Mouse (Mus musculus) macrophage (primary cell): ENCODE results near the gene Gatad2a. TPM values are rescaled to one million over a fixed set of nuclear protein-coding genes. Genes with fewer than 3 reads are reported as not detected.
"Not testable (repeated sequence)": the region's sequence is repeated elsewhere in the genome, so short reads cannot be mapped to it uniquely, and the experiment has no call there.

Experiments
- H3K27ac ChIP-seq: fragments of 350-480 bp; formaldehyde crosslinking; 2 replicates; pipeline ENCODE4 v1.9.0; 2021
- H3K36me3 ChIP-seq: fragments of 350-480 bp; formaldehyde crosslinking; 2 replicates; pipeline ENCODE4 v1.9.0; 2021; ENCODE audit errors: inconsistent target
- H3K4me3 ChIP-seq: fragments of 350-480 bp; formaldehyde crosslinking; 2 replicates; pipeline ENCODE4 v1.9.0; 2021; ENCODE audit errors: inconsistent target
- H3K79me2 ChIP-seq: fragments of 350-480 bp; formaldehyde crosslinking; 2 replicates; pipeline ENCODE4 v1.9.0; 2021; ENCODE audit errors: inconsistent target
- WGBS: methylation state at CpG from one replicate; pipeline ENCODE4 v1.1.7; 2026; ENCODE audit warnings: inconsistent platforms; ENCODE audit not compliant: missing documents; 5-methylcytosine and 5-hydroxymethylcytosine counted together
- polyA plus RNA-seq: library from polyadenylated mRNA; stranded (reverse); fragments of 250-400 nt; gene quantifications from 3 replicates; pipeline ENCODE4 v1.2.4, GENCODE M21; 2018; ENCODE audit warnings: inconsistent platforms

The Gatad2a gene
- polyA plus RNA-seq, 1 experiment from 2014 or later: 65.2 TPM

DNA sequence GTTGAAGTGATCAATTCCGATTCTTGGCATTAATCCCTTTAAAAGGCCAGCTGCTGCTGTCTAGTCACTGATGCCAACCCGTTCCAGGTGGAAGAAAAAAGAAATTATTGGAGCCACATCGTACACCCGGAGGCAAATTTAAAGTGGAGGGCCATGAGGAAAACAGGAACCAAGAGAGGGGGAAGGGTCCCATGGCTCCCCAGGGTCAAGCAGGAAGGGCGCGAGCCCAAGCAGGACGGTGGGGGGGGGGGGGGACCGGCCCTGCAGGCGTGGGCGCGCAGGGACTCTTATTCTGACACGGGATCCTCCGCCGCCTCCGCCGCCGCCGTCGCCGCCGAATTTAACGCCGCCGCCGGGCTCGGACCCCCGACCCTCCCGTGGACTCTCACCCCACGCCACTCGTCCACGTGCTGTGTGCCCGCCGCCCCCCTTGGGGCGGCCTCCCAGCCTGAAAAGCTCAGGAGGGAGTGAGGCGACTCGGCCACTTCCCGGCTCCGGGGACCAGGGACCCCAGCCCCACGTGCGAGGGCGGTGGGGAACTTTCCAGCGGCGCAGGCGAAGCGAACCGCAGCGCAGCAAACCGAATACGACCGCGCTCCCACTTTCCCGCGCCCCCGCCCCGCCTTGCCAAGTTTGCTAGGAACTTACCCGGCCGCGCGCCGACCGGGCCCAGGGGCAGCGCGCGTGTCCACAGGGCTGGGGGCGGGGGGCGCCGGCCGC, 22.6 kb downstream of the Gatad2a start:
- WGBS: 1% methylated on average over 31 of the region's 68 CpGs
- peak overlapping the region; percentile 28; the same call in 1 of the 2 replicates for H3K4me3 ChIP-seq
- H3K79me2 ChIP-seq: peaks cover 91% of the 10 kb centered on the region
- no peaks in the 10 kb centered on the region for H3K36me3 ChIP-seq
- H3K27ac ChIP-seq: no peak overlapping the region

DNA sequence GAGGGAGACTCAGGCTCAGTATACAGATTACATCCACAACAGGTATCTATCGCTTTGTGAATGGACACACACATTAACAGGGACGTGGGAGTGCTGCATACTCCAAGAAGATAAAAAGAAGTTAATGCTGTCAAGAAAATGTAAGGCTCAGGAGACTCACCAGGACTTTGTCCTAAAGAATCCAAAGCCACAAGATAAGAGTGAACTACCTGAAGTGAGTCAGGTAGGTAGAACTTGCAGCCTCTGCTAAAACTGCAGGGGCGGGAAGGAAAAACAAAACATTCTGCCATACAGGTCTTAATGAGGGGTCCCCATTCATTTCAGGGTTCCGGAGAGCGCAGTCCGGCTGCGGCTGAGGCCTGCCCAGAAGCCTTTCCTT, 23.1 kb downstream of the Gatad2a start:
- WGBS: 57% methylated on average over 7 of the region's 7 CpGs
- H3K79me2 ChIP-seq: peaks cover 93% of the 10 kb centered on the region
- H3K4me3 ChIP-seq: peak overlapping the region; percentile 28; the same call in 1 of the 2 replicates
- no peaks in the 10 kb centered on the region for H3K36me3 ChIP-seq
- H3K27ac ChIP-seq: no peak overlapping the region

DNA sequence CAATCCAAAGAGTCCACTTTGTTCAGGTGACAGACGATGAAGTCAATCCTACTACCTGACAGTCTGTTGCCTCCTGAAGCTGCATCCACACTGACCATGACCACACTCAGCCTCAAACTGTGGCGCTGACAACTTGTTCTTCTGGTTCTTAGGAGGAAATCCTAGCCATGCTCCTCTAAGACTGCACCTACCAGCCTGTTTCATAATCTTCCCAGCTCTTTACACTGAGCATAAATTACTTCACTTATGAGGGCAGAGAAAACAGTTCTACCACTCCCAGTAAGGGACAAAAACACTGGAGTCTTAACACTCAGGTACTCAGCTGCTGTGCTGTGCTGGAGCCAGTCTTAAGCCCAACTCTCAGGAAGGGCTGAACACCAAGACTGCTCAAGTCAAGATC, 25.3 kb downstream of the Gatad2a start:
- 92% methylated on average over 2 of the region's 2 CpGs for WGBS
- 0 out of 2 replicates have a peak, but pooled peaks cover under 1% of the 10 kb centered on the region for H3K36me3 ChIP-seq
- H3K79me2 ChIP-seq: peaks cover 93% of the 10 kb centered on the region
- no peak overlapping the region for H3K27ac ChIP-seq
- H3K4me3 ChIP-seq: no peak overlapping the region

DNA sequence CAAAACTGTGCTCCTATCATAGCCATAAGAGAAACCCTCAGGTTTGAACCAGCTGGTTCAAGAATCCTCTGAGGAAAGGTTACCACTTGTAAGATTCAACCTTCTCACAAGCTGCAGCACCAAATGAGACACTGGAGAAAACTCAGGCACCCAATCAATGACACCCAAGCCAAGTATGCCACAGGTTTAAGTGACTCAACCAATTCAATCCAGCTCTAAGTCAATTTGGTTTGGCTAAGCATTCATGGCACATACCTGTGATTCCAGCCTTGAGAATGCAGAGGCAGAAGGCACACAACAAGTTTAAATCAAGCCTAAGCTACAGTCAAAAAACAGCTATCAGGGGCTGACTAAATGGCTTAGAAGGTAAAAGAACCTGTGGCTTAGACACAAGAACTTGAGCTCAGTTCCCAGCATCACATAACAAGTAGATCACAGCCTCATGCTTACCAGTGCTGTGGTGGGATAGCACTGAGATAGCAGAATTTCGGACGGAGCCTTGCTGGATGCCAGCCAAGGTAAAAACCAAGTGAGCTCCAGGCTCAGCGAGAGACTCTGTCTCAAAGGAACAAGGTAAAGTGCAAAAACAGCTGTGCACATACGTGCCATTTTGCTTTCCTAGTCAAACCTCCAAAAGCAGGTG, 28.8 kb downstream of the Gatad2a start:
- 0 out of 2 replicates have a peak, but pooled peaks cover 3% of the 10 kb centered on the region for H3K36me3 ChIP-seq
- peaks cover 100% of the 10 kb centered on the region for H3K79me2 ChIP-seq
- WGBS: 90% methylated on average over 4 of the region's 4 CpGs
- no peak overlapping the region for H3K27ac ChIP-seq
- no peak overlapping the region for H3K4me3 ChIP-seq

DNA sequence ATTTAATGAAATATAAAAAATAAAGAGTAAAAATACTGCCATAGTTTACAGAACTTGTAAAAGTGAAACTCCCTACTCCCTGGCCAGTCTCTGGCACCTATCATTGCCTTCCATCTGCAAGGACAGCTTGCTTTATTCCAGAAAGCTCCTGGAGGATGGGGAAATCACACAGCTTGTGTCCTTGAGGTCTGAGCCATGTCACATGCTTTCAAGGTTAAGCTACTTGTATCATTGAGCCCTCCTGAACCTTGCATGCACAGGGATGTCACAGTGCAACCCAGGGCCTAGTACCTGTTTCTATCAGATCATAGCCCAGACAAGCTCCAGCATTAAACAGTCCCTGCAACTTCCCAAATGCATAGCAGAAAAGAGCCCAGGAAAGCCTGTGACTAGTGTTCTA, 36.9 kb downstream of the Gatad2a start:
- Histone ChIP-seq H3K4me3 (no peak overlapping the region), H3K36me3 (no peaks in the 10 kb centered on the region)

DNA sequence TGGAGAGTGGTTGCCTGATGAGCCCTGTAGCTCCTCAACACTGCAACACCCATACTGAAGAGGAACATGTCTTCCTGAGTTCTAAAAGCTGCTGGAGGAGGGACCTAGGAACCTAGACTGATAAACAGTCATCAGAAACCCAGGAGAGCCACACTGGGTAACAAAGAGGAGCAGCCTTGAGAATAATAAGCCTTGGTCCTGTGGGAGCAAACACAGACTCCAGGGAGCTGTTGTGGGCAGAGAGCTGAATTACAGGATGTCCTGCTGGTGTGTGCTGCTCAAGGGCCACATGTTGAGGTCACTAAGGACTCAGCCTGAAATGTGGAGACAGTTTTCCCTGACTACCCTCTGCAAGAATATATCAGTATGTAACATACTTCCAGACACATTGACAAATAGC, 38.3 kb downstream of the Gatad2a start:
- Histone ChIP-seq H3K79me2 (peaks cover 99% of the 10 kb centered on the region), H3K27ac (no peak overlapping the region), H3K4me3 (no peak overlapping the region), H3K36me3 (no peaks in the 10 kb centered on the region)

More for the DNA sequence above, 36.9 kb downstream of the Gatad2a start:
- H3K27ac ChIP-seq: no peak overlapping the region
- H3K79me2 ChIP-seq: peaks cover 100% of the 10 kb centered on the region

DNA sequence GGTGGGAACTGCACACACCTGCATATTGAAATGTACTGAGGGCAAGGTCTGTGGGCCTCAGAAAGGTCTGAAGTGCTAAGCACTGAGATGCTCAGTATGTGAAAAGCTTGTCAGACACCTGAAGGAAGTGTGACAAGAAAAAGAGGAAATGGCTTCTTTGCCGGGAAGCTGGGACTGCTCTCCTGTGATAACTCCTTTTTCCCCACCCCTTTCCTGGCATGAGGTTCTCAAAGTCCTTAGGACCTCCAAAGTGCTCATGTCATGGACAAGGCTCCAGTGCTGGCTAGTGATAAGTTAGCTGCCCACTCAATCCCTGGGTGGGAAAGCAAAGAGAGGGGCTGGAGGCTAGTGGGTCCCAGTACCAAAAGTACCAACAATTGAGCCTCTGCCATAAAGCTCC, 38.8 kb downstream of the Gatad2a start:
- Histone ChIP-seq H3K79me2 (peaks cover 99% of the 10 kb centered on the region), H3K4me3 (no peak overlapping the region), H3K36me3 (no peaks in the 10 kb centered on the region), H3K27ac (no peak overlapping the region)
- 0% methylated on average over 1 of the region's 1 CpGs for WGBS

DNA sequence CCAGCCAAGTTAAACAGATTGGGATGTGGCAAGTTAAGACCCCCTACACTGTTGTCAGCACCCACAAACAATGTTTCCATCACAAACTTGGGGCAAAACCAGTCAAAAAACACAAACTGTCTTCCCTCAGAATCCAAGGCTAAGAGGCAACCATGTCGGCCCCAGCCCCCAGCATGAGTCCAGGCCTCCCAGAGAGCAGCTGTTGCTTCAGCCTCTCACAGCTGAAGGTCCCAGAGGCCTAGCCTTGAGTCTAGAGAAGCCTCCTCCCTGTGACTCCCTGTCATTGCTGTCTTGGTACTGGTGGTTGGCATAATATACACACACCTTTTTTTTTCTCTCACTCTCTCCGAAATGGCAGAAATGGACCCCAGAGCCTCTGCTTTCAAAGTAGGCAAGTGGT, 39.5 kb downstream of the Gatad2a start:
- H3K4me3 ChIP-seq: no peak overlapping the region
- WGBS: 94% methylated on average over 2 of the region's 2 CpGs
- no peak overlapping the region for H3K27ac ChIP-seq
- no peaks in the 10 kb centered on the region for H3K36me3 ChIP-seq
- H3K79me2 ChIP-seq: peaks cover 99% of the 10 kb centered on the region

DNA sequence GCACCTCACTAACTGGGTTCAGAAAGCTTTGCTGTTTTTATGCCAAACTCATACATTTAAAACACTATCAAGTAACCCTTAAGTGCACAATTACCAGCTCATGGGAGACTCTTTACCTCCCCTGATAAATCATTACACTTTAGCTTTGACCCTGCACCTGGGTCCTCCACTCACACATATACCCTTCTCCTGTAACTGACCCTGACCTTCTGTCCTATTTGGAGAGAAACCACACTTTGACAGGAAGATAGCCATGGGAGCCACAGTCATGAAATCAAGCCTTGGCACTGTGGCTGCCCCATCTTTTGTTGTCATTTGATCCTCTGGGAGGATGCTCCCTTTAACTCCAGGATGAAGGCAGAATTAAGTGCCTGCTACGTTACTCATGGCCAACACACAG, 41.5 kb downstream of the Gatad2a start:
- Histone ChIP-seq H3K36me3 (peaks cover 5% of the 10 kb centered on the region; the same call in 1 of the 2 replicates), H3K27ac (no peak overlapping the region), H3K4me3 (no peak overlapping the region), H3K79me2 (peaks cover 99% of the 10 kb centered on the region)
- WGBS: 100% methylated on average over 1 of the region's 1 CpGs

DNA sequence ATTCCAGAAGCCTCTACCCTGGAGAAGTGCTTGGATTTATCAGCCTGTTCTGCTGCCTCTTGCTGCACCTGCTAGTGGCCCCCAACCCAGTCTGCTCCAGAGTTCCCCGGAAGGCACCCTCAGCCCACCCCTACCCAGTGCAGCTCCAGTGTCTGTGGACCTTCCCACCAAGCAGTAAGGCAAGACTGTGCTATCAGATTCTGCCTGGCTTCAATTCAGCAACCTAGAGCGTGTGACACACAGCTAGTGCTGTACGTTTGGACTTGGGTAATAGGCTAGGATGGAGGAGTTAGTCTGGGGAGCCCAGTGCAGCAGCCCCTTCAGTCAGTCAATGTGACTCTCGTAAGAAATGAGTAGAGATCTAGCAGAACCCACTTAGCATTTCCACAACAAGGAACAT, 42.0 kb downstream of the Gatad2a start:
- no peak overlapping the region for H3K27ac ChIP-seq
- WGBS: 93% methylated on average over 4 of the region's 4 CpGs

DNA sequence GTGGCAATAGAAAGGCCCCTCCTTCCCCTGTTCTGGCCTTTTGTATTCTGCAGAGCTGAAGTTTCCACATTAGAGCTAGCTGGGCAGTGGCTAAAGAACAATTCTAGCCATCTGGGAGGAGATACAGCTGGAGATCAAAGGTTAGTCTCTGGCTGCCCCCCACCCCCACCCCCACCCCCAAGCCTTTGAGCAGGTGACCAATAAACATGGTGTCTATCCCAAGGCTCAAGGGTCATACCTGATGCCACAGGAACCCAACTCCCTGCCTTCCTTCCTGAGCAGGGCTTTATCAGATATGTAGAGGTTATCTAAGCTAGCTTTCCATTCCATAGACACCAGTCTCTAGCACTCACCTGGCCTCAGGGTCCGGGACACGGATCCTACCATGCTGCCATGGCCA, 45.9 kb downstream of the Gatad2a start:
- peaks cover 13% of the 10 kb centered on the region; the same call in 1 of the 2 replicates for H3K36me3 ChIP-seq
- 94% methylated on average over 2 of the region's 2 CpGs for WGBS
- no peak overlapping the region for H3K27ac ChIP-seq
- H3K4me3 ChIP-seq: no peak overlapping the region
- H3K79me2 ChIP-seq: peaks cover 99% of the 10 kb centered on the region

More for the DNA sequence above, 42.0 kb downstream of the Gatad2a start:
- Histone ChIP-seq H3K79me2 (peaks cover 99% of the 10 kb centered on the region), H3K36me3 (peaks cover 9% of the 10 kb centered on the region; the same call in 1 of the 2 replicates), H3K4me3 (no peak overlapping the region)

DNA sequence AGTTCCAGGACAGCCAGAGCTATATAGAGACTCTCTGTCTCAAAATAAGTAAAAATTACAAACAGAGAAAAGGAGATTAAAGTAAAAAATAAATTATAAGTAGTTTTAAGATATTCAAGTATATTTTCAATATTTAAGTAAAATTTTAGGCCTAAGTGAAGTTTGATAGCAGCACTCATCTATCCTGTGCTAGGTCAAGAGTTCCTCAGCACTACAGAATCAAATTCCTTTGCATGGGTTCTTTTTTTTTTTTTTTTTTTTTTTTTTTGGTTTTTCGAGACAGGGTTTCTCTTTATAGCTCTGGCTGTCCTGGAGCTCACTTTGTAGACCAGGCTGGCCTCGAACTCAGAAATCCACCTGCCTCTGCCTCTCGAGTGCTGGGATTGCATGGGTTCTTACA, 53.7 kb downstream of the Gatad2a start:
- not testable (repeated sequence) for H3K36me3 ChIP-seq, H3K4me3 ChIP-seq, H3K27ac ChIP-seq
- 100% methylated on average over 2 of the region's 3 CpGs for WGBS
- peaks cover 99% of the 10 kb centered on the region for H3K79me2 ChIP-seq

DNA sequence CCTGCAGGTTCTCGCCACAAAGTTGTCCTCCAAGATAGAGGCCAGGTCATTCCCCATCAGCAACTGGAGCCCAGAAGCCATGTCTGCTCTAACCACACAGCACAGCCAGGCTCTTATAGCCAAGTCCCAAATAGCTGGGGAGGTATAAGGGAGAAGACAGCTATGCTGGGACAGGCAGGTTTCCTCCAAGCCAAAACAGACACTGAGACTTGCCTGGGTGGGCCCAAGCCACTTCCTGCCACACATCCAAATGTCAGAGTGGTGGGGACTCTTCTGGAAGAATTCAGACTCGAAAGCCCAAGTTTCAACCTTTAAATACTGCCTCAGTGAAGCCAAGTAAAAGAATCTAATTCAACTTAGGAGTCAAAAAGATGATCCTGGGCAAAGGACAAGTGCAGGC, 55.8 kb downstream of the Gatad2a start:
- Histone ChIP-seq H3K79me2 (peaks cover 98% of the 10 kb centered on the region), H3K4me3 (no peak overlapping the region), H3K36me3 (peaks cover 2% of the 10 kb centered on the region; the same call in 1 of the 2 replicates), H3K27ac (no peak overlapping the region)
- 63% methylated on average over 2 of the region's 2 CpGs for WGBS

DNA sequence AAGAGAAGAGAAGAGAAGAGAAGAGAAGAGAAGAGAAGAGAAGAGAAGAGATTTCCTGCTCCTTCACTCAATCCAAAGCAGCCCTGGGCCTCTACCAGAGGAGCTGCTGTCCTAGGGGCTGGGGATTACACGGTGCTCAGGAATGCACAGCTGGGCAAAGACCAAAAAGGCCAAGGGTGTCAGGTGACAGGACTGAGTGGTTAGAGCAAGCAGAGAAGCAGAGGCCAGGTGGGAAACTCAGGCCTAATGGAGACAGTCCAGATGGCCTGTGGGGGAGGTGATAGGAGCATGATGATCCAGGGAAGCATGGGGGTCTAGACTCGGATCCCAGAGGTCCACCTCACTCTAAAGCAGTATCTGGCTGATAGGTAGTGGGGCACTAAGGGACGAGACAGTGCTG, 56.6 kb downstream of the Gatad2a start:
- Histone ChIP-seq H3K79me2 (peaks cover 98% of the 10 kb centered on the region), H3K27ac (no peak overlapping the region), H3K36me3 (peaks cover 5% of the 10 kb centered on the region; the same call in 1 of the 2 replicates), H3K4me3 (no peak overlapping the region)
- 95% methylated on average over 3 of the region's 3 CpGs for WGBS

DNA sequence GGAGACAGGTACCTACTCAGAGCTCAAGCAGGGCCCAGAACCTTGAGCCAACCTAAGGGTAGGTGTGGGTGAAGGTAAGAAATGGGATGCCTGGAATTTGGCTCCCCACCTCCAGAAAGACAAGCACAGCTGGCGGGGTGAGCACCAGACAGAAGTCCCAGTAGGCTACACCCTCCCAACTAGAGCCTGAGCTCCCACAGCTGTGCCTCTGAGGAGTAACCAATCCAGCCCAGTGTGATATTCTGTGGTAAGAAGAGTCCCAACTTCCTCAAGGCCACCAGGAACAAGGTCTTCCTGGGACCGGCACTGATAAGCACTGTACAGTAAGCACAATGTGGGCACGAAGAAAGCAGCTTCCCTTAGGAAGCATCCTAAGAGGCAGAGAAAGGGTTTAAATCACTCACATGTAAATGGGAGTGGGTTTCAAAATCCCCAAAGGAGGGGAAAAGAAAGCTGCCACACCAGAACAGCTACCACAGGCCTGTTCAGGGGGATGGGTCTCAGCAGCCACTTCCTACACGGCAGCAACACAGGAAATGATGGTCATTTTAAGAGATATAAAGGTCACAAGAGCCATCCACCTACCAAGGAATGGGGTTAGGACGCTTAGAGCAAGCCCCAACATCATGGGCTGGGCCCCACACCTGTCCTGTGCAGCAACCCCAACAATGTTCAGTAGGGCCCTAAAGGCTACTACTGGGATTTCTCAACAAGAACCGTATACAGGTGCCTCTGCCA, 57.8 kb downstream of the Gatad2a start:
- Histone ChIP-seq H3K27ac (peak overlapping the region; percentile 81), H3K36me3 (peaks cover 10% of the 10 kb centered on the region; the same call in 1 of the 2 replicates), H3K4me3 (no peak overlapping the region), H3K79me2 (peaks cover 98% of the 10 kb centered on the region)
- 52% methylated on average over 6 of the region's 6 CpGs for WGBS
